Mouse (Mus musculus): ENCODE results near the gene Fndc9.

The Fndc9 gene

DNA sequence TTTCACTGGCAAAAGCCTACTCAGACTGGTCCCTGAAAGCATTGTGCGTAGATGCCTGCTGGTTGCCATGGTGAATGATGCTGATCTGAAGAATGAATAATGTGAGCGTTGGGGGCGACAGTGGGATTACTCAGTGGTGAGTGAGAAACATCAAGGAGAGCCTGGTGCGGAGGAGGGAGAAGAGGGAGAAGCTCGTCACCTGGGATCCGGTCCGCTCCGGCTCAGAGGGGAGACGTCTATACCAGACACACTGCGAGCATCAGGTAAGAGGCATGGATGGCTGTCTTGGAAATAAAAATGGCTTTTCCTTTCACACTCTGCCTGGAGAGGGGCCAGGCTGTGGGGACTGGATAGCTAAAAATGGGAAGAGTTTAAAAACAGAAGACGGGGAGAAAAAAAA is at the start of gene Fndc9:
TSS of gene Fndc9 (plus strand) at position 198 of the 400 bp plus-strand sequence.
- DNase-seq (ENCODE audit: low spot score in 2 of 2): peak; percentile 84 to 92

DNA sequence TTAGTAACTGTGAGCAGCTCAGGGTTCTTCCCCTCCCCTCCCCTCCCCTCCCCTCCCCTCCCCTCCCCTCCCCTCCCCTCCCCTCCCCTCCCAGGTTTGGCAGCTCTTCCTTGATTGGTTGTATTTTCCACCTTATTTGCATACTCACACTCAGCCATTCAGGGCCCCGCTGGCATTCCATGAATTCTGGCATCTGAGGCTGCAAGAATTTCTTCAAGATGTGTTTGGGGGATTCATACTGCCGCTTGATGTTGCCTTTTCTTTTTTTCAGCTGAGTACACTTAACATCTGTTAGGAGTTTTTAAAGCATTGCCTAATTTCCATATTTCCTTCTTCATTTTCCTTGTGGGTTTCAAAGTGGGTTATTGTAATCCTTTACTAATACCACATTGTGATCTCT is 47.0 kb upstream of the Fndc9 start:
- DNase-seq (ENCODE audit: low spot score in 2 of 2): no peak

DNA sequence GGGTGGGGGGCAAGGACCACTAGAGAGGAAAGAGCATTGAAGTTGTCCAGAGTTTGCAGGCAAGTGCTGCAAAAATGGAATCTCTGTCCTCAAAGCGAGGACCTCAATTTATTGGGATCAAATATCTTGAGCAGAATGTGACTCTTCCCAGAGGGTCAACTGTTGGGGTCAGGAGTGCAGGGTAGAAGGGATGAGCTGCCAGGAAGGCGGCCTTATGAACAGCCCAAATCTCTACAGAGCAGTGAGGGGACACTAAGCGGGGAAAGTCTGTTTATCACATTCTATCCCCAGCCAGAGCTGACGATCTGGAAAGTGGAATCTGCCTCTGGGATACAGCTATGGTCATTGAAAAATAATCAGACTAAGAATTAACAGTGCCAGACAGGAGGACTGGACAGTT is 41.2 kb upstream of the Fndc9 start:
- no peak for DNase-seq (ENCODE audit: low spot score in 2 of 2)

DNA sequence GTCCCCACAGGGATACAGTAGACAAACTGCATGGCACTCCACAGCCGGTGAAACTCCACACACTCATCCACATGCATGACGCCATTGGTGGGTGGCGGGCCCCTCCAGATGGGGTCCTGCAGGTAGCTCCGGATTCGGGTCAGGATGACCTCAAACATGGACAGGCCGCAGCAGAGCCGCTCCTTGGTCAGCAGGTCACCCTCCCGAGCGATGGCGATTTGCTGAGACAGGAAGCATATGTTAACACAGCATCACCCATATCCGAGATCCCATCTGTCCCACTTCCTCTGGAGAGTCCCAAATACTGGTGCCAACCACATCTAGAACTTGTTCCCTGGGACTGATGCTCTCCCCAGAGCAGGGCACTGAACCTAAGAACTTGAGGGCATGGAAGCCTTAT is 34.7 kb upstream of the Fndc9 start:
- DNase-seq (ENCODE audit: low spot score in 2 of 2): no peak

DNA sequence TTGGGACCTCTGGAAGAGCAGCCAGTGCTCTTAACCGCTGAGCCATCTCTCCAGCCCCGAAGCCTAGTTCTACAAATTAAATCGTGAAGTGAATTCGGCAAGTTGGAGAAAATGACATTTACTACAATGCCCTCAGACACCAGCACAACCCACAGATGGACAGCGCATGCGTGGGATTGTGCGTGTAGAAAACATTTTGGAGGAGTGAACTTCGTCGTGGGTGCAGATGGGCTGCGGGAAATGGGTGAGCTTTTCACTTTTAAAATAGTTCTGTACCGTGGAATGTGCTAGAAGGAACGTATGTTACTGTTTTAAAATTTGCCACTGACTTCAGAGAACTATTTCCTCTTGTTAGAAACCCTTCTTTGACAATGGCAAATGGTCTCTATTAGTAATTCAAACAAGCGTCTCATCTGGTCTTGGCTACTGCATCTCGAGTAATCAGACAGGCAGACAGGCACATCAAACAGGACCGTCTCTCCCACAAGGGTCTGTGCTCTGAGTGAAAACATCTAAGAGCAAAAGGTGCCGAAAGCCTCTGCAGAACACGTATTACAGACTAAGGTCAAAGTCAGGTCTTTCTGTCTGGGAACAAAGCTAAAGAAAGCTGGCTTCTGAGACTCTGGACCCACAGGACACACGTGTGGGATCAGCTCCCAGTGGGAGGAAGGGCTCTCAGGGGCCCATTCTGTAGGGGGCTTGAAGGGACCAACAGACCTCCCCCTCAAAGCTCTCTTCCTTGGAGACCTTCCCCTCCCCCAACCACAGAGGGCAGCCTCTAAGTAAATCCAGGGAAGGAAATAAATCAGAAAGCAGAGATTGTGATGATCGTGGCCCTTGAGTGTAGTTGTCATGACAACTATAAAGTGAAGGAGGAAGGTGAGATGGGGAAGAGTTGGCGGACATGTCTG is 33.4 kb upstream of the Fndc9 start:
- peak; percentile 68 to 72 for DNase-seq (ENCODE audit: low spot score in 2 of 2)

DNA sequence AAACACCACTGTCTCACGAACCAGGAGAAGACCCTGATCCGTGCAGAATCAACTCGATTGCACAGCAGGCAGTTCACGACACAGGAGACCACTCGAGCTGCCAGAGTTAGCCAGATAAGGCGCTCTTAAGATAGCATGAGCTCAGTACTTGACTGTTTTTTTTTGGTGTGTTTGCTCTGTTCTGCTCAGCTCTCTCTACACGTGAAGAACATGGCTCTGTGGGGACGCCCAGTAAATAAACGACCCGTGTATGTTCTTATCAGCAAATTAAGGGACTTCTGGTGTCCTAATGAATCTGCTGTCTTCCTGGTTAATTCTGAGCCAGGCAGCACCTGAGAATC is 32.8 kb upstream of the Fndc9 start:
- DNase-seq (ENCODE audit: low spot score in 2 of 2): no peak

DNA sequence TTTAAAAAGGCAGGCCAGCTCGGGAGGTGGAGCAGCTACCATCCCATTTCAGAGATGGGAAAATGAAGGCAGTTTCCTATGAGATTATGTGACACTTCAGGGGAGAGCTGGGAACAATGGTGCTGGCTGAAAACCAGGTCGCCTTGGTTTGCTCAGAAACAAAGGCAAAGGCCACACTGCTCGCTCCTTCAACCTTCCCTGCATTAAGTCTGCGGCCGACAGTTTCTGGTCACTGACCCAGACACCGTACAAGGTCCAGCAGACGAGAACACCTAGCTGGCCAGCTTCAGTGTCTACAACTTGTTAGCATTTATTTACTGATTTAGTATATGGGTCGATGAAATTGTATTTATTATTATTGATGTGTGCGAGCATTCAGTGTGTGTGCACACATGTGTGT is 30.5 kb upstream of the Fndc9 start:
- no peak for DNase-seq (ENCODE audit: low spot score in 2 of 2)

DNA sequence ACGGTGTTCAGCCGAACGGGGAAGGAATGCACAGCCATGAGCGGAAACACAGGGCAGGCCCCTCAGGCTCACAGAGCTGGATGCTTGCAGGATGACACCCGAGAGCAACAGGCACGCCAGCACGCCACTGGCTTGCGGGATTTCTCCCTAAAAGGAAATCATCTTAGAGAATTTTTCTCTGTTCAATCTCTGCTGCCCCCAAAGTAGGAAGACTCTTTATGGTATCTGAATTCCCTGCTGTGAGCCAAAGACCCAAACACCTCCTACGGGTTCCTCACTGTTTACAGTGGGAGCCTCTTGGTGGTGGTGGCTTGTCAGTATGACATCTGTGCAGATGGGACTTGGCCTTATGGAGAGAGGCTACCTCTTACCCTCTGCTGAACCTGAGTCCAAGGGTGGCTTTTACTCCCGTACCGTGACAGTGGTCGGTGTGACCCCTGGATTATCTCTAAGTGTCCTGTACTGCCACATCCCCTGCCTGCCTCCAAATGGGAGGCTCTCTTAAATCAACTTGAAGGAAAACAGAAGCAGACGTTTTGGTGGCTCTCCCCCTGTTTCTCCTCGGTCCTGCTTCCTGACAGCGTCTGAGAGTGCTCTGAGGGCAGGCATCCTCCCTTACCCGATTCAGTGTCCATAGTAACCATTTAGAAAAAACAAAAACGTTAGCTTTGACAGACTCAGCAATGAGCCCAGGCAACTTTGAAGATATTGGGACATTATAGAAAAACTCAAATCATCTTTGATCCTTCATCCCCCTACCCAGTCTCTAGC is 29.5 kb upstream of the Fndc9 start:
- DNase-seq (ENCODE audit: low spot score in 2 of 2): no peak

DNA sequence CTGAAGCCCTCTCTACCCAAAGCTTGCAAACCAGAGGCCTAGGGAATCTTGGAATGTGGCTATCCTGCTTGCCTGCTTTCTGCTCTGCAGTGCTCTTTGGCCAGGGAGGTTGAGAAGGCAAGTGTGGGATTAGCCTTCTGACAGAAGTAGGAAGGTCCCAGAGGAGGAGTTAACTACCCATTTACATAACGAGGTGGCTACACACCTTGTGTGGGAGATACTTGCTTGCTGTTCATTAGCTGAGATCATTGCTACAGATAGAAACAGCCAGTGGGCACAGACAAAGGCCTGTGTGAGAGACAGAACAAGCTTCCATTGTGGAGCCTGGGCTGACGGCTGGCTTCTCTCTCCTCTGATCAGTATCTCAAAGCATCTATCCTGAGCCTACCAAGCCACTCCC is 25.4 kb upstream of the Fndc9 start:
- DNase-seq (ENCODE audit: low spot score in 2 of 2): no peak

DNA sequence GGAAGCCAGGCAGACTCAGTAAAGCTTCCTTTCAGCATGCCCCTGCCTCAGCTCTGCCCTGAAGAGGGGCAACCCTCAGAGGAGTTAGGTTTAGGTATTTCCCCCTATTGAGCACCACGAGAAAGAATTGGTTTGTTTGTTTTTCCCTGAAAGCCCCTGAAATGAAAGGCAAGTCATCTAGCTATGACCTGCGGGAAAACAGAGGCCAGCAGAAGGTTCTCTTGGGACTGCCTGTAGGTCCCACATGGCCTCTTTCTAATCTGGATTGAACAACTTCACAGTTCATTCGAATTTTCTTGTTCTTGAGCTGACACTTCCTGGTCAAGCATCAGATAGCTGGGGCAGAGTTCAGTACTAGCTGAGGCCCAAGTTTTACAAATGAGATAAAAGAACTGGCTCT is 23.5 kb upstream of the Fndc9 start:
- DNase-seq (ENCODE audit: low spot score in 2 of 2): no peak

DNA sequence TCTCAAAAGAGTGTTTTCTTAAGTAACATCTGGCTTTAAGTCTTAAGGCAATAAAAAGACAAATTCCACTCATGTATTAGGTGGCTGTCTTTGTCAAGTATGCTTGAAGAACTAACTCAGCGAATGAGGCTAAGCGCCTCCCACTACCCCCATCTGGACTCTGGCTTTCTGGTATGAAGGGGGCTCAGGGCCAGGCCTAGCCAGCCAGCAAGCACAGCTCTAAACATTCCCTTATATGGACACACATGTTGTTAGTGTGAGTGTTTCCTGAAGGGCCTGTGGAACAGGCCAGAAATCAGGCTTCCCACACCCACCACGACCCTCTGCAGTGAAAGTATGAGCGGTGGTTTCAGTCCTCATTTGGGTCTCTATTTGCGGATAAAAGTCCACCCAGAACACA is 21.5 kb upstream of the Fndc9 start:
- no peak for DNase-seq (ENCODE audit: low spot score in 2 of 2)

DNA sequence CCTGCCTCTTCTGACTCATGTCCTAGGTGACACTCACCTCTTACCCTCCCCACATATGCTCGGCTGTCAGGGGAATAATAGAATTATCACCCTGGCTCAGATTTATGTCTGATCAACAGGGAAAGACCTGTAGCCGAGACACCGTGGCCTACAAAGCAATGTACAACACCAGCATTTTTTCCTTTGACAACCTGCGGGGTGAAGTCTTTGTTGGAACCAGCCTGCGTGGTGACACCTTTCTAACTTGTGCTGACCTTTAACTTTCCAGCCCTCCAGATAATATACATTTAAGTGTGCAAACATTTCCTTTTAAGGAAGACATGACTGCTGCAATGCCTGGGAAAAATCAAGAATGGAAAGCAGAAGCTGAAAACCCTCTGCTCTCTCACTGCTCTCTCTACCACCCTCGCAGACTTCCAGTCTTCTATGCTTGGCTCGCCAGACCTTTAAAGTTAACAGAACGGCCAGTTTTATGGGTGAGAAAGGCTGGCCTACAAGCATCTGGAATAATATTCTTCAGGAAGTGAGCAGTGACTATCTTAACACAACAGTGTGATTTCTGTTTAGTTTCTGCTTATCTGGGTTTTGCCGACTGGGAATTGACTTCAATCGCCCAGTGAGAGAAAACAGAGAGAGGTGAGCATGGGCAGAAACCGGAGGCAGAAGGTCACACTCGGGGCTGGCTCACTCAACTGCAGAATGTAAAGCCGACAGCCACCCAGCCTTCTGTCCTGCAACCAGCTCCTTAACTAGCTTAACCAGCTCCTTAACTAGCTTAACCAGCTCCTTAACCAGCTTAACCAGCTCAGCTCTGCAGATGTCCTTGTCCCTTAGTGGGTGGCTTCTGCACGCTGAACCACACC is 20.7 kb upstream of the Fndc9 start:
- no peak for DNase-seq (ENCODE audit: low spot score in 2 of 2)

DNA sequence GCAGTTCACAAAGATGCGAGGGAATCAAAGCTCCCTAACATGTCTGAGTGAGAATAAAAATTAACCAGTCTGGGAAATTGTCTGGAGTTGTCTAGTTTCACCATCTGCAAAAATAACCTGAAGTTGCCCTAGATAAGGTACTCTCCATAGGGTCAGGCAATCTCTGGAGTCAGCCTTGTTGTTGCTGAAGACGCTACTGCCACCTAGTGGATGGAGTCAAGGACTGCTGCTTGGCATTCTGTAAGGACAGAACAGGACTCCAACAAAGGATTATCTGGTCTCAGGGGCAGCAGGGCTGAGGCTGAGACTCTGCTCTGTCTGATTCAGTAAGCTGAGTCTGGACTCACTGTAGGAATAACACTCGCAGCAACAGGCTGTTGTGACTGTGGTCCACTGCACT is 20.0 kb upstream of the Fndc9 start:
- DNase-seq (ENCODE audit: low spot score in 2 of 2): no peak

DNA sequence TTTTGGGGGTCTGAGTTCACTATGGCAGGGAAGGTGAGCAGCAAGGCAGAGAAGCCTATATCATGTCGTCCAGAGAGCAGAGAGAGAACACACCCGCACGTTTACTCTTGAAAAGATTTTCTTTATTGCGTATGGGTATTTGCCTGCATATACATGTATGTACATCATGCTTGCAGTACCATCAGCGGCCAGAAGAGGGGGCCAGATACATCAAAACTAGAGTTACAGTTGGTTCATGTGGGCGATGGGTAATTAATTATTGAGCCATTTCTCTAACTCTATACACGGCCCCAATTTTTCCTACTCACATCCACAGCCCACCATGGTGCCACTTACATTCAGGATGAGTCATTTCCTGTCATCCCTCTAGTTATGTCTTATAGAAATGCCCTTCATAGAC is 18.7 kb upstream of the Fndc9 start:
- peak in 1 of 2 experiments; percentile 58 for DNase-seq (ENCODE audit: low spot score in 2 of 2)

DNA sequence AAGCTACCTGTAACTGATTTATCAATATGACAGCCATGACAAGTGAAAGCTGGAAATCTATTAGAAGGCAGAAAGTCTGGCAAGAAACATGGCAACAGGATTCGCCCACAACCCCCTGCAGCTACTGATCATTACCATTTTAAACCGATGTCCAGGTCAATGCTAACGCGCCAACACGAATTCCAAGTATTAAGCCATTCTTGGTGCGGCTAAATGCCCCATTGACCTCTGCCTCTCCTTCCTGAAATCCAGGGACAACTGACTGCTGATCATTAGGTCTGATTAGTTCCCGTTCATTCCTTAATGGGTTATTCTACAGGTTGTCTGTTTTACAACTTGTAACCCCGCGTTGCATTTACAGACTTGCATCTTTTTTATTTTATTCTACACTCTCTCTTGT is 17.6 kb upstream of the Fndc9 start:
- DNase-seq (ENCODE audit: low spot score in 2 of 2): no peak

DNA sequence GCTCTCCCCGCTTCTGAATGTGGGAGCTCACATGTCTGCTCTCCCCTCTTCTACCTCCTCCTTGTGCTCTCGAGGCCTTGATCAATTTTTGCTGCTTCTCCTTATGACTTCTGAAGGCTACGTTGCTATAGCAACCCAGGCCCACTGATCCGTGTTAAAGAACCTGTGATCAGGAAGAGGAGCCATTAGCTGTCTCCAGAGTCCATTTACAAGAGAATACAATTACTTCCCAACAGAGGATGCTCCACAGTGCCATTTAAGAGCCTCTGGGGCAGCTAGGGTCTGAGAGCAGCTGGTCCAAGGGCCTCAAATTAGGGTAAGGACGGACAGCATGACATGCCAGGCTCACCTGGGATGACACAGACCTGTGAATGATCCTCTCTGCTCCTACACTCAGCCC is 16.7 kb upstream of the Fndc9 start:
- no peak for DNase-seq (ENCODE audit: low spot score in 2 of 2)

DNA sequence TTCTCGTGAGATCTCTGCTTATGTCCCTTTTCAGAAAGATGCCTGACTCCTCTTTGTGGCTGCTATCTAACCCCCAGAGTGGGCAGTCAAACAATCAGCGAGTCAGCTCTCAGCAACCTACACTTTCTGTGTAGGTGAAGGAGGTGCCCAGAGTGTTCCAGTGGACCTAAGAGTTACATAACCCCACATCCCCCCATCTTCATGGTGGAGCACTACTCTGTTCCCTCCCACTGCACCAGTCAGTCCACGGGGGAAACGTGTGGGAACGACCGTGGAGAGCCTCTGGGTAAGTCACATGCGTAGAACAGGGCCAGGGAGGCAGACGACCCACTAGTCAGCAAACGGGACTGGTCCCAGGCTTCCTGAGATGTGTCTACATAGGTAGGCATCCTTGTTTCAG is 16.0 kb upstream of the Fndc9 start:
- peak in 1 of 2 experiments; percentile 47 for DNase-seq (ENCODE audit: low spot score in 2 of 2)

DNA sequence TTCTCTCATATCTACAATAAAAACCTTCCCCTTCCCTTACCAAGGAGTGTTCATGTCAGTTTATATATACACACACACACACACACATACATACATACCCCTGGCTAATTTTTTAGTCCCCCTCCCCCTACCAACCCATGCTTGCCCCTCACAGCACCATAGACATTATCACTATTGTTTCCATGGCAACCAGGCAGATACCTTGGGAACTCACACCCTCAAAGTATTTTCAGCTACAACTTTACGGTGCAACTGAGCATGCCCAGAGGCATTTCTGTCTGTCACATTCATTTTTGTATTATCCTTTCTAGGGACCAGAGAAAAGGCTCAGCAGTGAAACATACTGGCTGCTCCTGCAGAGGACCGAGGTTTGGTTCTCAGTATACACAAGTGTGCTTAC is 15.1 kb upstream of the Fndc9 start:
- DNase-seq (ENCODE audit: low spot score in 2 of 2): no peak

DNA sequence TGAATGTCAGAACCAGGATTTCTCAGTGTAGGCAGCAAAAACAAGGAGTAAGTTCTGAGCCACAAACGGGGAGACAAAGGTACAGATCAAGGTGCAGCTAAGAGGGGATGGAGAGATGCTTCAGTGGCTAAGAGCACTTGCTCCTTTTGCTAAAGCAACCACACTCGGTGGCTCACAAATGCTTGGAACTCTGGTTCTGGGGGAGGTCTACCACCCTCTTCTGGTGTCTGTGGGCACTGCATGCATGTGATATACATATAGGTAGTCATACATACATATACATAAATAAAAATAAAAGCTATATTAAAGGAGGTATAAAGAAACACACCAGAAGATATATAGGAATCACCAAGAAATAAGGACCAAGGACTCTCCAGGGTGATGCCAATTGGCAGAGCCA is 11.8 kb upstream of the Fndc9 start:
- no peak for DNase-seq (ENCODE audit: low spot score in 2 of 2)

DNA sequence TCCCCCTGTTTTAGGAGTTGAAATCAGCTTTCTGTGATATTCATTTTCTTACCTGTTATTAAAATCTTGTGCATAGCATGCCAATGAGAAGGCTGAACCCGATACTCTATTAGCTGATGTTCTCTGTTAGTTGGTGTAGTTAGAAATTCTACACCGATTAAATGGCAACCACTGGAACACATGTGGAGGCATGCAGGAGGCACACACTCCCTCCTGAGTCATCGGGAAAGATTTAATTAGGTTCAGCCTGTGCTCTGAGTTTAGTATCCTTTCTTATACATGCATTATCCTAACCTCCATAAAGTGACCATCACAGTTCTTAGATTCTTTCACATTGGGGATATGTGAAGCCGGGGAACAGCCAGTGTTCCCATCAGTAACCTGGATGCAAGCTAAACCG is 10.0 kb upstream of the Fndc9 start:
- DNase-seq (ENCODE audit: low spot score in 2 of 2): no peak

DNA sequence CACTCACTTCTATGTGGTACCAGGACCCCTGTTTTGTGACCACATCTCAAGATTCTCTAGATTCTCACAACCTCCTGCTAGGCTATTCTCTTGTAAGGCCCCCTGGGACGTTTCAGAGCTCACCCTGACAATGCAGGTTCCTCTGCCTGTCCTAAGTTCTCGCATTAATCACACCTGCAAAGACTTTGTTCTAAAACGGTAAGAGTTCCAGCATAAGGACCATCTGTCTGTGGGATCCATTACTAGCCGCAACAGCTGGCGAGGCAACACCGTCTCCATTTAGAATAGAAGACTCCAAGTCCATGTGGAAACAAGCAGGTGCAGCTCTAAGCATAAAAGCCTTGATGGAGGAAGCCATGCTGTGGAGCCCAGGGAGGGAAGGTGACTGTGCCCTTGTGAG is 5.1 kb upstream of the Fndc9 start:
- no peak for DNase-seq (ENCODE audit: low spot score in 2 of 2)

DNA sequence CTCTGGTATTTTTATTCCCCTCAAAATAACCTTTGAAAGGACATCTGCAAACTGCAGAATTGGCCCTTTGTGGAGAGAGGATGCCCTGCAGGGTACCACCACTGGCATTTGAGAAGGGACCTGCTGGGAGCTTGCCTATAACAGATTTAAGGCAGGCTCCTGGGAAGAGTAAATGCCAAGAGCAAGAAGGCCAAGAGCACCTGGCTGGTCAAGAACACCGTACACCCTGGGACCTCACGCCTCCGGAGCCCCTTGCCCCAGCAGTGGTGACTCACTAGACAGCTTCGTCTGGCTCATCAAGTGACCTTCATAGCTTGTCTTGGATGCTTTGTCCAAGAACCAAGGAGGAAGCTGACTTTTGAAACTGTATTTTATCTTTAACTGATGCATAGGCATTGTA is 2.5 kb upstream of the Fndc9 start:
- no peak for DNase-seq (ENCODE audit: low spot score in 2 of 2)

All from right cerebral cortex, postnatal 36 days (tissue).